Mouse (Mus musculus): ENCODE measurements at regions not wholly inside any gene's neighbourhood (a gene's known extent, or its start where the extent isn't known, plus 50 kb on each side); places are given as distances from the start of the nearest gene placed in this dataset.

GRCm38 (mm10) chr13:107904851-107905250 lies 139.4 kb upstream of the Smim15 start:
- in situ Hi-C loops (cut with MboI, MseI), result no loop called here

- in situ Hi-C loops (cut with MboI, MseI), result no loop called here
These were observed 140.1 kb upstream of the Smim15 start for GRCm38 (mm10) chr13:107904051-107904740.

GRCm38 (mm10) chr13:107903150-107903959 lies 140.9 kb upstream of the Smim15 start:
- in situ Hi-C loops (cut with MboI, MseI), result no loop called here

GRCm38 (mm10) chr13:107902800-107903149 lies 141.5 kb upstream of the Smim15 start:
- in situ Hi-C loops (cut with MboI, MseI), result no loop called here

GRCm38 (mm10) chr13:107899600-107900229 lies 144.5 kb upstream of the Smim15 start:
- in situ Hi-C loops (cut with MboI, MseI), result loop anchor here (5.0 kb wide), 1 partner anchor 148 kb away; no protein-coding TSS in a partner anchor

GRCm38 (mm10) chr13:107897646-107898045 lies 146.6 kb upstream of the Smim15 start:
- in situ Hi-C loops (cut with MboI, MseI), result loop anchor here (5.0 kb wide), 1 partner anchor 150 kb away; no protein-coding TSS in a partner anchor

- in situ Hi-C loops (cut with MboI, MseI), result loop anchor here (5.0 kb wide), 1 partner anchor 150 kb away; no protein-coding TSS in a partner anchor
These were observed 147.1 kb upstream of the Smim15 start for GRCm38 (mm10) chr13:107897184-107897583.

GRCm38 (mm10) chr13:107893581-107894183 lies 150.6 kb upstream of the Smim15 start:
- in situ Hi-C loops (cut with MboI, MseI), result no loop called here

- in situ Hi-C loops (cut with MboI, MseI), result no loop called here
These were observed 151.2 kb upstream of the Smim15 start for GRCm38 (mm10) chr13:107893081-107893480.

- in situ Hi-C loops (cut with MboI, MseI), result no loop called here
These were observed 152.3 kb upstream of the Smim15 start for GRCm38 (mm10) chr13:107891946-107892345.

GRCm38 (mm10) chr13:107890866-107891821 lies 153.1 kb upstream of the Smim15 start:
- in situ Hi-C loops (cut with MboI, MseI), result no loop called here

GRCm38 (mm10) chr13:107889985-107890865 lies 154.0 kb upstream of the Smim15 start:
- in situ Hi-C loops (cut with MboI, MseI), result no loop called here

- in situ Hi-C loops (cut with MboI, MseI), result no loop called here
These were observed 154.7 kb upstream of the Smim15 start for GRCm38 (mm10) chr13:107889588-107889984.

- in situ Hi-C loops (cut with MboI, MseI), result no loop called here
These were observed 155.4 kb upstream of the Smim15 start for GRCm38 (mm10) chr13:107888571-107889451.

- in situ Hi-C loops (cut with MboI, MseI), result no loop called here
These were observed 156.1 kb upstream of the Smim15 start for GRCm38 (mm10) chr13:107888231-107888555.

- in situ Hi-C loops (cut with MboI, MseI), result no loop called here
These were observed 156.6 kb upstream of the Smim15 start for GRCm38 (mm10) chr13:107887366-107888230.

- in situ Hi-C loops (cut with MboI, MseI), result no loop called here
These were observed 159.4 kb upstream of the Smim15 start for GRCm38 (mm10) chr13:107884836-107885235.

GRCm38 (mm10) chr13:107882337-107882736 lies 161.9 kb upstream of the Smim15 start:
- in situ Hi-C loops (cut with MboI, MseI), result no loop called here
